Mouse (Mus musculus): Measurements from ENCODE around the gene Ttc33. TPM values are rescaled to one million over a fixed set of nuclear protein-coding genes. Genes with fewer than 3 reads are reported as not detected.
"Not testable (repeated sequence)": the region's sequence is repeated elsewhere in the genome, so short reads cannot be mapped to it uniquely, and the experiment has no call there.

Ttc33 gene
- total RNA-seq, 2 experiments from 2014 or later, result 90.7 to 95.1 TPM

- TF ChIP-seq CTCF (IDR thresholded peaks at IDR 0.05), result no peak
- H3K4me3 ChIP-seq, result no peak overlapping the region
Measured at GRCm38 (mm10) chr15:5187116-5187515, 1.8 kb downstream of the Ttc33 start.

GRCm38 (mm10) chr15:5188029-5188428, 2.7 kb downstream of the Ttc33 start:
- DNase-seq (ENCODE audit: extremely low spot score in 1 of 2, low spot score in 2 of 2), result no peak
- intact Hi-C loops (cut with DNase I), result no loop called here
- TF ChIP-seq CTCF (IDR thresholded peaks at IDR 0.05), result no peak
- Histone ChIP-seq H3K27ac (no peak overlapping the region), H3K4me3 (no peak overlapping the region)

More at GRCm38 (mm10) chr15:5187116-5187515, 1.8 kb downstream of the Ttc33 start:
- no peak overlapping the region for H3K27ac ChIP-seq
- intact Hi-C loops (cut with DNase I), result no loop called here
- no peak for DNase-seq (ENCODE audit: extremely low spot score in 1 of 2, low spot score in 2 of 2)

- no peak for DNase-seq (ENCODE audit: extremely low spot score in 1 of 2, low spot score in 2 of 2)
- H3K4me3 ChIP-seq, result no peak overlapping the region
- peak; percentile 33 for TF ChIP-seq CTCF (IDR thresholded peaks at IDR 0.05)
- intact Hi-C loops (cut with DNase I), result loop anchor here (5.0 kb wide), 1 partner anchor 893 kb away; no protein-coding TSS in a partner anchor
- peak overlapping the region; percentile 12; the same call in 1 of the 2 replicates for H3K27ac ChIP-seq
Measured at GRCm38 (mm10) chr15:5189504-5190093, 4.3 kb downstream of the Ttc33 start.

- intact Hi-C loops (cut with DNase I), result loop anchor here (2.0 to 5.0 kb wide), 3 partner anchors 23 to 1015 kb away; no protein-coding TSS in a partner anchor
Measured at GRCm38 (mm10) chr15:5193833-5194232, 8.5 kb downstream of the Ttc33 start.

GRCm38 (mm10) chr15:5194446-5194845, 9.1 kb downstream of the Ttc33 start:
- Histone ChIP-seq H3K27ac (no peak overlapping the region), H3K4me3 (no peak overlapping the region)
- DNase-seq (ENCODE audit: extremely low spot score in 1 of 2, low spot score in 2 of 2), result no peak
- no peak for TF ChIP-seq CTCF (IDR thresholded peaks at IDR 0.05)
- intact Hi-C loops (cut with DNase I), result loop anchor here (2.0 to 5.0 kb wide), 2 partner anchors 888 to 1014 kb away; no protein-coding TSS in a partner anchor

More at GRCm38 (mm10) chr15:5193833-5194232, 8.5 kb downstream of the Ttc33 start:
- Histone ChIP-seq H3K4me3 (no peak overlapping the region), H3K27ac (no peak overlapping the region)
- DNase-seq (ENCODE audit: extremely low spot score in 1 of 2, low spot score in 2 of 2), result no peak
- TF ChIP-seq CTCF (IDR thresholded peaks at IDR 0.05), result peak; percentile 64

GRCm38 (mm10) chr15:5194931-5195330, 9.6 kb downstream of the Ttc33 start:
- intact Hi-C loops (cut with DNase I), result loop anchor here (2.0 to 5.0 kb wide), 2 partner anchors 887 to 1014 kb away; no protein-coding TSS in a partner anchor
- H3K4me3 ChIP-seq, result no peak overlapping the region
- no peak for DNase-seq (ENCODE audit: extremely low spot score in 1 of 2, low spot score in 2 of 2)
- H3K27ac ChIP-seq, result no peak overlapping the region
- TF ChIP-seq CTCF (IDR thresholded peaks at IDR 0.05), result no peak

- Histone ChIP-seq H3K27ac (no peak overlapping the region), H3K4me3 (no peak overlapping the region)
- intact Hi-C loops (cut with DNase I), result loop anchor here (2.0 kb wide), 1 partner anchor 1013 kb away; no protein-coding TSS in a partner anchor
- no peak for TF ChIP-seq CTCF (IDR thresholded peaks at IDR 0.05)
- no peak for DNase-seq (ENCODE audit: extremely low spot score in 1 of 2, low spot score in 2 of 2)
Measured at GRCm38 (mm10) chr15:5195987-5196514, 10.7 kb downstream of the Ttc33 start.

GRCm38 (mm10) chr15:5196691-5197090, 11.4 kb downstream of the Ttc33 start:
- no peak for TF ChIP-seq CTCF (IDR thresholded peaks at IDR 0.05)
- no peak for DNase-seq (ENCODE audit: extremely low spot score in 1 of 2, low spot score in 2 of 2)
- intact Hi-C loops (cut with DNase I), result no loop called here
- H3K4me3 ChIP-seq, result no peak overlapping the region
- H3K27ac ChIP-seq, result no peak overlapping the region

GRCm38 (mm10) chr15:5205222-5205621, 19.9 kb downstream of the Ttc33 start:
- no peak for DNase-seq (ENCODE audit: extremely low spot score in 1 of 2, low spot score in 2 of 2)
- TF ChIP-seq CTCF (IDR thresholded peaks at IDR 0.05), result no peak

GRCm38 (mm10) chr15:5209116-5209515, 23.8 kb downstream of the Ttc33 start:
- no peak for TF ChIP-seq CTCF (IDR thresholded peaks at IDR 0.05)
- no peak overlapping the region for H3K27ac ChIP-seq
- no peak overlapping the region for H3K4me3 ChIP-seq
- DNase-seq (ENCODE audit: extremely low spot score in 1 of 2, low spot score in 2 of 2), result no peak
- intact Hi-C loops (cut with DNase I), result no loop called here

More at GRCm38 (mm10) chr15:5205222-5205621, 19.9 kb downstream of the Ttc33 start:
- no peak overlapping the region for H3K27ac ChIP-seq
- intact Hi-C loops (cut with DNase I), result no loop called here
- no peak overlapping the region for H3K4me3 ChIP-seq

GRCm38 (mm10) chr15:5220491-5220890, 35.2 kb downstream of the Ttc33 start:
- TF ChIP-seq CTCF (IDR thresholded peaks at IDR 0.05), result no peak
- Histone ChIP-seq H3K27ac (no peak overlapping the region), H3K4me3 (no peak overlapping the region)
- intact Hi-C loops (cut with DNase I), result no loop called here
- DNase-seq (ENCODE audit: extremely low spot score in 1 of 2, low spot score in 2 of 2), result no peak

- DNase-seq (ENCODE audit: extremely low spot score in 1 of 2, low spot score in 2 of 2); intact Hi-C loops (cut with DNase I): not testable (repeated sequence)
Measured at GRCm38 (mm10) chr15:5230746-5231145, 45.4 kb downstream of the Ttc33 start.

More at GRCm38 (mm10) chr15:5230746-5231145, 45.4 kb downstream of the Ttc33 start:
- H3K4me3 ChIP-seq, H3K27ac ChIP-seq: not testable (repeated sequence)
